Mouse (Mus musculus) intestine, embryonic 16.5 days (tissue): Measurements from ENCODE around the gene Olfr1380. TPM values are rescaled to one million over a fixed set of nuclear protein-coding genes. Genes with fewer than 3 reads are reported as not detected.

Experiments used
- polyA plus RNA-seq: library from polyadenylated mRNA; unstranded; fragments of >200 nt; fragmentation: Nextera tagmentation; extraction: Ambion mirVana; gene quantifications from 2 replicates; pipeline ENCODE4 v1.2.1, GENCODE M21; 2015

The Olfr1380 gene
- polyA plus RNA-seq, 1 experiment from 2014 or later: not detected

Other genes with a start within 250 kb of the Olfr1380 start
- gene Olfr1391, start 234.1 kb upstream of the Olfr1380 start, polyA plus RNA-seq: not detected in 2 replicates
- gene Olfr1390, start 221.7 kb upstream of the Olfr1380 start, polyA plus RNA-seq: not detected in 2 replicates
- gene Olfr1389, start 133.8 kb upstream of the Olfr1380 start, polyA plus RNA-seq: not detected in 2 replicates
- 0.05 and 0.10 TPM in 2 replicates for gene Olfr1388, start 120.3 kb upstream of the Olfr1380 start, polyA plus RNA-seq
- not detected in 2 replicates for gene Olfr1387, start 101.5 kb upstream of the Olfr1380 start, polyA plus RNA-seq
- not detected in 2 replicates for gene Olfr1386, start 91.8 kb upstream of the Olfr1380 start, polyA plus RNA-seq
- gene Olfr1385, start 67.8 kb upstream of the Olfr1380 start, polyA plus RNA-seq: not detected in 2 replicates
- not detected in 2 replicates for gene Olfr1384, start 50.2 kb upstream of the Olfr1380 start, polyA plus RNA-seq
- gene Olfr1383, start 37.2 kb upstream of the Olfr1380 start, polyA plus RNA-seq: not detected in 2 replicates
- not detected in 2 replicates for gene Olfr1382, start 28.6 kb upstream of the Olfr1380 start, polyA plus RNA-seq
- not detected in 2 replicates for gene Olfr1381, start 13.4 kb upstream of the Olfr1380 start, polyA plus RNA-seq
- gene Flt4, start 52.4 kb downstream of the Olfr1380 start, polyA plus RNA-seq: 4.0 and 4.3 TPM in 2 replicates
- gene Scgb3a1, start 106.7 kb downstream of the Olfr1380 start, polyA plus RNA-seq: not detected in 2 replicates
- 26.9 and 31.5 TPM in 2 replicates for gene Cnot6, start 155.8 kb downstream of the Olfr1380 start, polyA plus RNA-seq
- gene Gfpt2, start 237.3 kb downstream of the Olfr1380 start, polyA plus RNA-seq: 5.8 and 6.4 TPM in 2 replicates